Mouse (Mus musculus) embryo, embryonic 10.5 days (tissue): ENCODE data around the gene 5730480H06Rik.

Experiments
- DNase-seq: peaks from one replicate; pipeline ENCODE4 v3.0.0-alpha.2; 2015; ENCODE audit warnings: low spot score

5730480H06Rik gene

GRCm38 (mm10) chr5:48421957-48422356 lies 94.2 kb downstream of the 5730480H06Rik start:
- DNase-seq: no peak

- peak; percentile 75 for DNase-seq
Observed at GRCm38 (mm10) chr5:48430459-48430858, 102.7 kb downstream of the 5730480H06Rik start.

GRCm38 (mm10) chr5:48448888-48449287 lies 121.1 kb downstream of the 5730480H06Rik start:
- DNase-seq: no peak

- no peak for DNase-seq
Observed at GRCm38 (mm10) chr5:48460221-48460620, 132.5 kb downstream of the 5730480H06Rik start.
